Mouse (Mus musculus): Measurements from ENCODE around the gene Clca3a2. TPM values are rescaled to one million over a fixed set of nuclear protein-coding genes. Genes with fewer than 3 reads are reported as not detected.
"Not testable (repeated sequence)": the region's sequence is repeated elsewhere in the genome, so short reads cannot be mapped to it uniquely, and the experiment has no call there.

The Clca3a2 gene
- total RNA-seq (2021): under 1 TPM in 1 of 2 experiments, not detected in 1; 0.10 TPM
- long read RNA-seq, experiment 1, partial matches to known transcripts: 1 of 2 reads
- long read RNA-seq, experiment 1, other reads (novel, unspliced or antisense): 1 of 2 reads
- long read RNA-seq, experiment 2: 0 reads

GRCm38 (mm10) chr3:144819219-144819618 lies at the start of gene Clca3a2:
Gene Clca3a2 (minus strand): TSS chr3:144819494.
- DNase-seq (ENCODE audit: low spot score in 2 of 2): not testable (repeated sequence)

GRCm38 (mm10) chr3:144849584-144849983 lies 30.3 kb upstream of the Clca3a2 start:
- DNase-seq (ENCODE audit: low spot score in 2 of 2): no peak

- not testable (repeated sequence) for DNase-seq (ENCODE audit: low spot score in 2 of 2)
Measured at GRCm38 (mm10) chr3:144849014-144849556, 29.8 kb upstream of the Clca3a2 start, which contains the start of gene Clca3b. Gene Clca3b (minus strand): TSS chr3:144849357.

GRCm38 (mm10) chr3:144827257-144827656 lies 8.0 kb upstream of the Clca3a2 start:
- DNase-seq (ENCODE audit: low spot score in 2 of 2): no peak

- peak; percentile 45 to 76 for DNase-seq (ENCODE audit: low spot score in 2 of 2)
Measured at GRCm38 (mm10) chr3:144825151-144825550, 5.9 kb upstream of the Clca3a2 start.

DNA sequence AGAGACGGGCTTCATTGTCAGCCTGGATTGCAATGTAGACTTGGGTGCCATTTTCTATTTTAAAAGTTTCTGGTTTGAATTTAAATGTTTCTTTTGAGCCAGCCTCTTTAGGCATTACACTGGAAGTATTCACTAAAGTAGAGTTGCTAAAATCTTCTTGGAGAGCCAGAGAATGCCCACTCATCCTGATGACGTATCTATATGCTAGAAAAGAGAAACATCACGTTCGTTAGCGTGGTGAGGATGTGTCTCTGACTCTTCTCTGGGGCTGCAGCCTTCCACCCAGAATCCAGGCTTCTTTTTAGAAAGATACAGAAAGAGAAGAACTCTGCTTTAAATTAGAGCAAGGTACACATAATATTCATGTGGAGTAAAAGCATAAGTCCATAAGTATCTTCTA lies 4.0 kb upstream of the Clca3a2 start:
- DNase-seq (ENCODE audit: low spot score in 2 of 2): no peak

- DNase-seq (ENCODE audit: low spot score in 2 of 2): no peak
Measured at GRCm38 (mm10) chr3:144820632-144821031, 1.3 kb upstream of the Clca3a2 start.

DNA sequence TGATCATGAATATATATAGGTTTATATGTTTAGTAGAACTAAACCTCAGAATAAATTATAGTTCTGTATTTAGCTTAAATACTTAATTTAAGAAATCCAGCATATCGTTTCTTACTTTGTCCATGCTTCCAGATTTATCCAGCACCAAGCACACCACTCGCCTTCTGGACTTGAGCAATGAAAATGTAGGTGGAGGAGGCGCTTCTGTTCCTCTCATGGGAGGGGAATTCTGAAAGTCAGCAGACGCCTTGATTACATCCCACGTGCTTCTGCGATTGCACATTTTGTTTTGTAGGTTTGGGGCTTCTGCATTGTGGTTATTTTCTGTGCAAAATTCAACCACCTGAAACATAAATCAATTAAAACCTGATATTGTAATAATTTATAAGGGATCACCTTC lies 6.0 kb downstream of the Clca3a2 start:
- not testable (repeated sequence) for DNase-seq (ENCODE audit: low spot score in 2 of 2)

DNA sequence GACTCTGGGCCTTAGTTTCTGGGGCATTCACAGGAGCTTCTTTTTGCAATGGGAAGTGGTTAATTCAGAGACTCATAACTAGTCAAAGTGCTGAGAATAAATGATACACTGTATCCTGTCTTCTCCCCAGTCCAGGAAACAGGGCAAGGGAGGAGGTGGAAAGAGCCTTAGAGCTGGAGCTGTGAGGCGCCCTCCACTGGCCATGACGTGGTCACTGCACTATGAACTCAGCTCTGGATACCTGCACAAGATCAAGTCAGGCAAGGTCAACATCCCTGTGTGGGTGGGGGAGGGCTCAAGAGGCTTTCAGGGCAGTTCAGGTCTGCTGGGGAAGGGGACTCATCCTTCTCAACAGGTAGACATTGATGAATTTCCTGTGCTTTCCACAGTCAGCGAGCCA lies 7.5 kb downstream of the Clca3a2 start:
- DNase-seq (ENCODE audit: low spot score in 2 of 2): no peak

GRCm38 (mm10) chr3:144808153-144808925 lies 11.0 kb downstream of the Clca3a2 start:
- DNase-seq (ENCODE audit: low spot score in 2 of 2): not testable (repeated sequence)

DNA sequence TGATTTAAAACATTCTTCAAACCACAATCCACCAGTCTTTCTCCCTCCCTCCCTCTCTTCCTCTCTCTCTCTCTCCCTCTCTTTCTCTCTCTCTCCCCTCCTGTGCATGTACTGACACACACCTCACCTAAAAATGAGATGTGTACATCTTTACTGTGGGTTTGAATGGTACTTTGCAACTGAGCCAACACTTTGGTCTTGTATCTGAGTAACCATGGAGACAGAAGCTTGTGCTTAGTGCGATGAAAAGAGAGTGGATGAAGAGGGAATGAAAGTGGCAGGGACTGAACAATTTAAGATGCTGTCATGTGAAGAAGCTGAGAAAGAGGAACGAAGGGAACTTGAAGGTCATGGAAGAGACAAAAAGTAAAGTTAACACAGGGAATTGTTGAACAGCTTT lies 12.7 kb downstream of the Clca3a2 start:
- DNase-seq (ENCODE audit: low spot score in 2 of 2): not testable (repeated sequence)

DNA sequence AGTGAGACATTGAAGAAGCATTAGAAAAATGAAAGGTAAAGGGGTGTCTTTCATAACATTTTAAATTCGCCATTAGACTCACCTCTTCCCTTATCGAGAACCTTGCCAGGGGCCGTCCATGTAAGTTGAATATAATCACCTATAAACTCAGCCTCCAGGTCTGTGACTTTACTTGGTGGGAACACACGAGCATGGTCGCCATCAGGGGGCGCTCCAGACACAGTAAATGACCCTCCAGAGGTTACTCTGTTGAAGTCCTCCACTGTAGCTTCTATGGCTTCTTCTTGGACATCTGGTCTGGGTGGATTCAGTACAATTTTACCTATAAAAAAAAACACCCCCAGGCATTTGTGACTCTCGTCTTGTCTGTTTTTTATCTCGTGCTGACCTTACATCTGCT lies 17.4 kb downstream of the Clca3a2 start:
- DNase-seq (ENCODE audit: low spot score in 2 of 2): no peak

GRCm38 (mm10) chr3:144785181-144786148 lies 33.8 kb downstream of the Clca3a2 start:
- DNase-seq (ENCODE audit: low spot score in 2 of 2): no peak

GRCm38 (mm10) chr3:144765161-144765560 lies 54.1 kb downstream of the Clca3a2 start:
- DNase-seq (ENCODE audit: low spot score in 2 of 2): no peak

DNA sequence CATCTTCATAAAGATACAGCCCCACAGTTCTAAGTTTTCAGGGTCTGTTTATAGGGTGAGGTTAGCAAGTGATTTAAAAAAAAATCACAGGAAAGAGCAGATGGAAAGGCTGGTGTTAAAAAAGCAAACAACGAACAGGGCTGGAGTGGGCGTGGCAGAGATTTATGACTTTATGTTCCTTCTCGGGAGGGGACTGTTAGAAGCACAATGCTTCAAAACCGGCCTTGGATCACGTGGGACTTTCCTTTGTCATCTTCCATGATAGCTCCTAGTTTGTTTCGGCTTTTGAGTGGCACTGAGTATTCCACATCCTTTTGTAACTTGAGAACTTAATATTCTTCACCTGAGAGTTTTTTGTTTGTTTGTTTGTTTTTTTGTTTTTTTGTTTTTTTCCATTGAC lies 57.8 kb downstream of the Clca3a2 start:
- DNase-seq (ENCODE audit: low spot score in 2 of 2): no peak

DNA sequence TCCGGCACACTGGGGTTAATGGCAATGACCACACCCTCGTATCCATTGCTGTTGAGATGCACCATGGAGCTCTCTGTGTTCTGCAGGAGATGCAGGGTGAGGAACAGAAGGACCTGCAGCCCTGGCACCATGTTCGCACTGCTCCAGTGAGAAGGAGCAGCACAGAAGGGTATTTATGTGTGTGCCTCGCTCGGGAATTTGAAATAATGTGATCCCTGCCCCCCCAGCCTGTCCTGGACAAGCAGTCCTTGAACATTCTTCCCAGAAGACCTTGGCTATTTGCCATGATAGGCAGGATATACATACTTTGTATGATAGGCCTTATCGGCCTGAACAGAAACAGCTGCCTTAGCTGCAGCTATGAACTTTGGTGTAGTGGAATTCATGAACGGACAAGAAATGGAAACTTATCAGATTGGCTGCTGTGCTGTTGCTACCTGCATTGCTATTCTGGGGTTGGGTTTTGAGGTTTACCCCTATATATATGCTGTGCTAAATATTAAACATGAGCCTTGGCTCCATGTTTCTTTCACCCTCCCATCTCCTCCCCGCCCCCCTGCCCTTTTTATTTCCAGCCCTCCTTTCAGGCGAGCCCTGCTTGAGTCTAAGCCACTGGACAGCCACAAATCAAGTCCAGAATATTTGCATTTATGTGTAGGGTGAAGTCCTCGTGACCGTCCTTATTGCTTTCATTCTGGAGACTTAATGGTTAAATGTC lies 58.5 kb downstream of the Clca3a2 start, which contains the start of gene Clca3a1:
TSS of gene Clca3a1 (minus strand) at position 386 of the 718 bp plus-strand sequence.
- no peak for DNase-seq (ENCODE audit: low spot score in 2 of 2)

GRCm38 (mm10) chr3:144759719-144760118 lies 59.6 kb downstream of the Clca3a2 start:
- DNase-seq (ENCODE audit: low spot score in 2 of 2): no peak

- not testable (repeated sequence) for DNase-seq (ENCODE audit: low spot score in 2 of 2)
Measured at GRCm38 (mm10) chr3:144756103-144756502, 63.2 kb downstream of the Clca3a2 start.

DNA sequence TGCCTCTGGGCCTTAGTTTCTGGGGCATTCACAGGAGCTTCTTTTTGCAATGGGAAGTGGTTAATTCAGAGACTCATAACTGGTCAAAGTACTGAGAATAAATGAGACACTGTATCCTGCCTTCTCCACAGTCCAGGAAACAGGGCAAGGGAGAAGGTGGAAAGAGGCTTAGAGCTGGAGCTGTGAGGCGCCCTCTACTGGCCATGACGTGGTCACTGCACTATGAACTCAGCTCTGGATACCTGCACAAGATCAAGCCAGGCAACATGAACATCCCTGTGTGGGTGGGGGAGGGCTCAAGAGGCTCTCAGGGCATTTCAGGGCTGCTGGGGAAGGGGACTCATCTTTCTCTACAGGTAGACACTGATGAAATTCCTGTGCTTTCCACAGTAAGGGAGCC lies 66.2 kb downstream of the Clca3a2 start:
- no peak for DNase-seq (ENCODE audit: low spot score in 2 of 2)

All from gastrocnemius, postnatal 4 days (tissue).